Mouse (Mus musculus): ENCODE measurements around the gene Ackr2.

The Ackr2 gene

GRCm38 (mm10) chr9:121898245-121898644 is at the start of gene Ackr2:
Ackr2 (plus strand) TSS chr9:121898355.
- peak; percentile 38 for DNase-seq

- DNase-seq: no peak
These were observed 43.9 kb upstream of the Ackr2 start for GRCm38 (mm10) chr9:121854246-121854645.

GRCm38 (mm10) chr9:121856649-121857416 is 41.3 kb upstream of the Ackr2 start:
- DNase-seq: peak; percentile 66

- DNase-seq: peak; percentile 99
These were observed 40.5 kb upstream of the Ackr2 start for GRCm38 (mm10) chr9:121857474-121858152.

GRCm38 (mm10) chr9:121858153-121858488 is 40.0 kb upstream of the Ackr2 start, which contains the start of gene Higd1a:
Higd1a (minus strand) TSS chr9:121858362.
- no peak for DNase-seq

GRCm38 (mm10) chr9:121859345-121859744 is 38.8 kb upstream of the Ackr2 start:
- DNase-seq: no peak

GRCm38 (mm10) chr9:121860921-121861320 is 37.2 kb upstream of the Ackr2 start:
- DNase-seq: no peak

- no peak for DNase-seq
These were observed 33.3 kb upstream of the Ackr2 start for GRCm38 (mm10) chr9:121864837-121865236.

- DNase-seq: no peak
These were observed 32.6 kb upstream of the Ackr2 start for GRCm38 (mm10) chr9:121865425-121866008.

GRCm38 (mm10) chr9:121867632-121868031 is 30.5 kb upstream of the Ackr2 start:
- peak; percentile 64 for DNase-seq

- peak; percentile 51 for DNase-seq
These were observed 29.9 kb upstream of the Ackr2 start for GRCm38 (mm10) chr9:121868236-121868635.

GRCm38 (mm10) chr9:121869432-121869831 is 28.7 kb upstream of the Ackr2 start:
- no peak for DNase-seq

- DNase-seq: no peak
These were observed 28.1 kb upstream of the Ackr2 start for GRCm38 (mm10) chr9:121869973-121870515.

GRCm38 (mm10) chr9:121872062-121872683 is 26.0 kb upstream of the Ackr2 start:
- DNase-seq: no peak

GRCm38 (mm10) chr9:121873578-121873977 is 24.6 kb upstream of the Ackr2 start:
- no peak for DNase-seq

- peak; percentile 79 for DNase-seq
These were observed 21.0 kb upstream of the Ackr2 start for GRCm38 (mm10) chr9:121877052-121877740.

- peak; percentile 78 for DNase-seq
These were observed 17.3 kb upstream of the Ackr2 start for GRCm38 (mm10) chr9:121880840-121881239.

- no peak for DNase-seq
These were observed 16.9 kb upstream of the Ackr2 start for GRCm38 (mm10) chr9:121881301-121881700.

GRCm38 (mm10) chr9:121882015-121882457 is 16.1 kb upstream of the Ackr2 start:
- peak; percentile 26 for DNase-seq

- DNase-seq: no peak
These were observed 8.2 kb upstream of the Ackr2 start for GRCm38 (mm10) chr9:121889927-121890440.

- DNase-seq: peak; percentile 75
These were observed 7.7 kb upstream of the Ackr2 start for GRCm38 (mm10) chr9:121890441-121890941.

- DNase-seq: no peak
These were observed 6.9 kb upstream of the Ackr2 start for GRCm38 (mm10) chr9:121891301-121891700.
